Mouse (Mus musculus): ENCODE data around the gene Olfr1437. TPM values are rescaled to one million over a fixed set of nuclear protein-coding genes. Genes with fewer than 3 reads are reported as not detected.

Gene Olfr1437
- not detected for polyA plus RNA-seq (2014; fragmentation: Illumina TruSeq; extraction: RNeasy Lipid Tissue Mini Kit (QIAGEN cat#74804); ENCODE audit: low replicate concordance)

DNA sequence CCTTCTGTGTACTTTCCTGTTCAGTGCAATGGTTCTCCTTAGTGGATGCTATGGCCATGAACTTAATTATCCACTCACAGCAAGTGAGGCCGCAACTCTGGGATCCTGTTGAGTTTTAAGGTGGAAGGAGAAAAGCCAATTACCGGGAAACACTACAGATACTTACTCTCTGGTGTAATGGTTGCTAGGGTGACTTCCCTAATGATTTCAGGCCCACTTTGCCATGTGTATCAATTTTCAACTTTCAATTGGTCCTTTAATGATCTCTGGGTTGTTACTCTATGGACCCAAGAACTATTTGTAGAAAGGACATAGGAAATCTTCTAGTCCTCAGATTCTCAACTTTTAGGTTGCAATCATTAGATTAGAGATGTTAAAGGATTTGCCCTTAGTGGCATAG, at the start of gene Olfr1437:
Gene Olfr1437, minus strand, starts transcription at position 101 of the 400 bp plus-strand sequence.

DNA sequence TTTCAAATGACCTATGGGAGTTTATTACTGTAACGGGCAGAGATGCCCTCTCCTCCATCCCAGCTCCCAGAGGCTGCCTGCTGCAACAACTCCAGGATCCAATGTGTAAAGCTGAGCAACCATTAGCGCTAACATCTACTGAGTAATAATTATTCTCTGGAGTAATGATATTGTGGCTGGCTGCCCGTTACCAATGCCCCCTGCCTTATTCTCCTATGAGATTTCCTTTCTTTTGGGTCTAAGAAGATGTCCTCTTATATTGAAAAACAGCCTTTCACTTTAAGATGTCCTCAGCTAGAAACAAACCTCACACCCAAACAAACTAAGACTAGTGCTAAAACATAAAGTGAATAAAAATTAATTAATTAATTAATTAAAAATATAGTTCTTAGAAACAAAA, 10.9 kb upstream of the Olfr1437 start, which contains the start of gene Olfr1438-ps1:
Gene Olfr1438-ps1, minus strand, starts transcription at position 101 of the 400 bp plus-strand sequence.

DNA sequence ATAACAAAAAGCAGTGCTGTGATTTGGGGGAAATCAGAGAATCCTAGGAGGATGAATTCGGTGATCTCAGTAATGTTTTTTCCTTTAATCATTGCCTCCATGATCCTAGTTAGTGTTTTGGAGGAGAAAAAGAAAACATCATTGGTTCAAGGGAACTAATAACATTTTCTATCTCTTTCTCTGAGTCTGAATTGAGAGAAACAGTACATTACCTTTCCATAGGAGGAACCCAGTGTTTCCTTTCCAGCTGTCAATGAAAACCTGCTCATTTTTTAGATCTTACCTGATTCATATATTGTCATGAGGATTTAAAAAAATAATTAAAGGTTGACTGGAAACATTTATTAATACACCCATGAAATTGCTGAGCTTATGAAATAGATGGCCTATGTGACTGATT, 25.9 kb downstream of the Olfr1437 start, which contains the start of gene Olfr1436:
Gene Olfr1436, minus strand, starts transcription at position 101 of the 400 bp plus-strand sequence.

DNA sequence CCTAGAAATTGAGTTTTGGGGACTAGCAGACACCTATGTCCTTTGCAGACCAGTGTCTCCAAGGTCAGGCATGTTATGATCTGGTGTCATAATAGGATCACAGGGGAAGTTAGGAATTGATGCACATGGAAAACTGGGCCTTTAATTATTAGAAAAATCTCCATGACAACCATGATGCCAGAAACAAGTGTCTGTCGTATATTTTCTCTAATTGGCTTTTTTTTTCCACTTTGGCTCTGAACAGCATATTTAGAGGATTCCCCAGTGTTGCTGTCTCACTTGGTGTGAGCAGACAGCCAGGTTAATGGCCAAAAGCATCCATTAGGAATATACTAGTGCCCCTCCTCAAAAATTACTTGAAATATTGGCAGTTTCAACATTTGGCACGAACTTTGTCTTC, 45.3 kb downstream of the Olfr1437 start, which contains the start of gene Olfr1434:
Gene Olfr1434, plus strand, starts transcription at position 301 of the 400 bp plus-strand sequence.

Other genes with a start within 250 kb of the Olfr1437 start
- not detected for gene Olfr1425, start 247.4 kb downstream of the Olfr1437 start, polyA plus RNA-seq (2014; fragmentation: Illumina TruSeq; extraction: RNeasy Lipid Tissue Mini Kit (QIAGEN cat#74804); ENCODE audit: low replicate concordance)
- gene Olfr1426, start 233.1 kb downstream of the Olfr1437 start, polyA plus RNA-seq (2014; fragmentation: Illumina TruSeq; extraction: RNeasy Lipid Tissue Mini Kit (QIAGEN cat#74804); ENCODE audit: low replicate concordance), result not detected
- gene Olfr1427, start 221.8 kb downstream of the Olfr1437 start, polyA plus RNA-seq (2014; fragmentation: Illumina TruSeq; extraction: RNeasy Lipid Tissue Mini Kit (QIAGEN cat#74804); ENCODE audit: low replicate concordance), result not detected
- not detected for gene Olfr1428, start 209.2 kb downstream of the Olfr1437 start, polyA plus RNA-seq (2014; fragmentation: Illumina TruSeq; extraction: RNeasy Lipid Tissue Mini Kit (QIAGEN cat#74804); ENCODE audit: low replicate concordance)
- not detected for gene Olfr76, start 201.9 kb downstream of the Olfr1437 start, polyA plus RNA-seq (2014; fragmentation: Illumina TruSeq; extraction: RNeasy Lipid Tissue Mini Kit (QIAGEN cat#74804); ENCODE audit: low replicate concordance)
- not detected for gene Olfr1555-ps1, start 155.0 kb downstream of the Olfr1437 start, polyA plus RNA-seq (2014; fragmentation: Illumina TruSeq; extraction: RNeasy Lipid Tissue Mini Kit (QIAGEN cat#74804); ENCODE audit: low replicate concordance)
- not detected for gene Olfr1431, start 124.5 kb downstream of the Olfr1437 start, polyA plus RNA-seq (2014; fragmentation: Illumina TruSeq; extraction: RNeasy Lipid Tissue Mini Kit (QIAGEN cat#74804); ENCODE audit: low replicate concordance)
- gene Olfr1432, start 92.5 kb downstream of the Olfr1437 start, polyA plus RNA-seq (2014; fragmentation: Illumina TruSeq; extraction: RNeasy Lipid Tissue Mini Kit (QIAGEN cat#74804); ENCODE audit: low replicate concordance), result not detected
- gene Olfr262, start 83.4 kb downstream of the Olfr1437 start, polyA plus RNA-seq (2014; fragmentation: Illumina TruSeq; extraction: RNeasy Lipid Tissue Mini Kit (QIAGEN cat#74804); ENCODE audit: low replicate concordance), result not detected
- not detected for gene Olfr235, start 64.1 kb downstream of the Olfr1437 start, polyA plus RNA-seq (2014; fragmentation: Illumina TruSeq; extraction: RNeasy Lipid Tissue Mini Kit (QIAGEN cat#74804); ENCODE audit: low replicate concordance)
- gene Olfr1434, start 45.2 kb downstream of the Olfr1437 start, polyA plus RNA-seq (2014; fragmentation: Illumina TruSeq; extraction: RNeasy Lipid Tissue Mini Kit (QIAGEN cat#74804); ENCODE audit: low replicate concordance), result not detected
- not detected for gene Olfr1436, start 26.0 kb downstream of the Olfr1437 start, polyA plus RNA-seq (2014; fragmentation: Illumina TruSeq; extraction: RNeasy Lipid Tissue Mini Kit (QIAGEN cat#74804); ENCODE audit: low replicate concordance)
- gene Olfr1438-ps1, start 10.8 kb upstream of the Olfr1437 start, polyA plus RNA-seq (2014; fragmentation: Illumina TruSeq; extraction: RNeasy Lipid Tissue Mini Kit (QIAGEN cat#74804); ENCODE audit: low replicate concordance), result not detected
- not detected for gene Olfr1440, start 62.2 kb upstream of the Olfr1437 start, polyA plus RNA-seq (2014; fragmentation: Illumina TruSeq; extraction: RNeasy Lipid Tissue Mini Kit (QIAGEN cat#74804); ENCODE audit: low replicate concordance)
- gene Olfr1441, start 92.3 kb upstream of the Olfr1437 start, polyA plus RNA-seq (2014; fragmentation: Illumina TruSeq; extraction: RNeasy Lipid Tissue Mini Kit (QIAGEN cat#74804); ENCODE audit: low replicate concordance), result not detected
- not detected for gene Pfpl, start 102.8 kb upstream of the Olfr1437 start, polyA plus RNA-seq (2014; fragmentation: Illumina TruSeq; extraction: RNeasy Lipid Tissue Mini Kit (QIAGEN cat#74804); ENCODE audit: low replicate concordance)
- 68.6 TPM for gene Mpeg1, start 135.7 kb upstream of the Olfr1437 start, polyA plus RNA-seq (2014; fragmentation: Illumina TruSeq; extraction: RNeasy Lipid Tissue Mini Kit (QIAGEN cat#74804); ENCODE audit: low replicate concordance)
- 12.3 TPM for gene Dtx4, start 176.4 kb upstream of the Olfr1437 start, polyA plus RNA-seq (2014; fragmentation: Illumina TruSeq; extraction: RNeasy Lipid Tissue Mini Kit (QIAGEN cat#74804); ENCODE audit: low replicate concordance)
- gene Fam111a, start 220.6 kb upstream of the Olfr1437 start, polyA plus RNA-seq (2014; fragmentation: Illumina TruSeq; extraction: RNeasy Lipid Tissue Mini Kit (QIAGEN cat#74804); ENCODE audit: low replicate concordance), result 37.2 TPM

Data from small intestine, adult 10 weeks (tissue).